Mouse (Mus musculus): ENCODE measurements around the gene H2-M10.2.

DNA sequence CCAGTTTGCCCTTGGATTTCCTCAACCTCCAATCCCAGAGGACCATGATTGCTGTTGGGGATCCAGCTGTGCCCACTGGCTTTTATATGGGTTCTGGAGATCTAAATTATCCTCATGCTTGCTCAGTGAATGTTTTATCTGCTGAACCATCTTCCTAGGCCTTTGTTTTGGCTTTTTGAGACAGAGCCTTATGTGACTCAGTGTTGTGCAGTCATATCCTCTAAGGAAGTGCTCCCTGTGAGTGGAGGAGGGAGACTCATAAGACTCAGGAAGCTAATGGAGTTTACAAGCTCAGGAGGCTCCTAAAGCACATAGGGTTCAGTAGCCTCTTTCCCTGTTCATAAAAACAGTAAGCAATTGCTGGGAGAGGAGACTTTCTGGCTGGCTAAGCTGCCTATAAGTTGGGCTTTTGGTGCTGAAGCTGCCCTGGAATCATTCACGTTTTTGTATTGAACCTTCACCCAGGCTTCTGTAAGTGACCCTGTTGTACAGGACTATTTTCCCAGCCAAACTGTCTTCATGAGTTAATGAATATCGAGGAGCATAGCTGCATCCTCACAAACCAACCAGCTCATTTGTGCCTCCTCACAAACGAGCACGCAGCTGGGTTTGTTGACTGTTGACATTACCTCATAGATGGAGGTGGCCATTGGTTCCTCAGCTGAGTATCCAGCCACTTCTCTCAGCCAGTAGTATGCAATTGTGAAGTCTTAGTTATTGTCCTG lies 4.6 kb downstream of the H2-M10.2 start:
- TF ChIP-seq POLR2AphosphoS2 (IDR thresholded peaks at IDR 0.05; ENCODE audit: low read length) (no peak), CTCF (IDR thresholded peaks at IDR 0.05 in 2 of 3, conservative IDR thresholded peaks at IDR 0.05 in 1 of 3; ENCODE audit: control insufficient read depth in 1 of 3, insufficient read depth in 1 of 3, low read depth in 2 of 3, low read length in 3 of 3, poor library complexity in 1 of 3, severe bottlenecking in 1 of 3) (no peak), POLR2A (IDR thresholded peaks at IDR 0.05; ENCODE audit: control insufficient read depth in 1 of 2, insufficient read depth in 1 of 2, low read depth in 1 of 2, low read length in 2 of 2, poor library complexity in 1 of 2) (0 out of 4 replicates have a peak, but pooled peaks of 1 of the 2 experiments have one; percentile 31)
